Mouse (Mus musculus): ENCODE measurements around the gene Gid8.

DNA sequence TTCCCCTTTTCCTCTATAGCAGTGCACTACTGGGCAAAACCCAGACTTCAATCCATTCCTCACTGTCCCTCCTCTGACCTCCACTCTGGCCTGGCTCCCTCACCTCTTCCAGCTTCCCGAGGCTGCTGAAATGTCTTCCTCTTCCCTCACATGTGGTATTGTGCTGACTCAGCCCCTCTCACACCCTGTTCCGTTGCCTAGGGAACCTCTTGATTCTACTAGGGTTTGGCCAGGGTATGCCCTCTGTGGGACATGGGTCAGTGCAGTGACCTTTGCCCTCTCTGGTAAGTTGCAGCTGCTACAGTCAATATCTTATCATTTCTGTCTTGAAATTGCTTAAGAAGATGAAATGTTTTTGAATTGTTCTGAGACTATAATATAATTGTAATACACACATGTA lies 46.9 kb downstream of the Gid8 start:
- TF ChIP-seq POLR2A (IDR thresholded peaks at IDR 0.05; ENCODE audit: control insufficient read depth in 1 of 2, insufficient read depth in 1 of 2, low read depth in 1 of 2, low read length in 2 of 2, poor library complexity in 1 of 2) (no peak), CTCF (IDR thresholded peaks at IDR 0.05 in 2 of 3, conservative IDR thresholded peaks at IDR 0.05 in 1 of 3; ENCODE audit: control insufficient read depth in 1 of 3, insufficient read depth in 1 of 3, low read depth in 2 of 3, low read length in 3 of 3, poor library complexity in 1 of 3, severe bottlenecking in 1 of 3) (no peak), TAL1 (IDR thresholded peaks at IDR 0.05; ENCODE audit: low read length) (no peak), BHLHE40 (IDR thresholded peaks at IDR 0.05; ENCODE audit: borderline replicate concordance, low read depth, low read length) (no peak), TBP (IDR thresholded peaks at IDR 0.05; ENCODE audit: low read depth, low read length) (no peak), NELFE (IDR thresholded peaks at IDR 0.05; ENCODE audit: low read depth, low read length) (no peak)

Measured in MEL (cell line).